In the genomic region with DNA sequence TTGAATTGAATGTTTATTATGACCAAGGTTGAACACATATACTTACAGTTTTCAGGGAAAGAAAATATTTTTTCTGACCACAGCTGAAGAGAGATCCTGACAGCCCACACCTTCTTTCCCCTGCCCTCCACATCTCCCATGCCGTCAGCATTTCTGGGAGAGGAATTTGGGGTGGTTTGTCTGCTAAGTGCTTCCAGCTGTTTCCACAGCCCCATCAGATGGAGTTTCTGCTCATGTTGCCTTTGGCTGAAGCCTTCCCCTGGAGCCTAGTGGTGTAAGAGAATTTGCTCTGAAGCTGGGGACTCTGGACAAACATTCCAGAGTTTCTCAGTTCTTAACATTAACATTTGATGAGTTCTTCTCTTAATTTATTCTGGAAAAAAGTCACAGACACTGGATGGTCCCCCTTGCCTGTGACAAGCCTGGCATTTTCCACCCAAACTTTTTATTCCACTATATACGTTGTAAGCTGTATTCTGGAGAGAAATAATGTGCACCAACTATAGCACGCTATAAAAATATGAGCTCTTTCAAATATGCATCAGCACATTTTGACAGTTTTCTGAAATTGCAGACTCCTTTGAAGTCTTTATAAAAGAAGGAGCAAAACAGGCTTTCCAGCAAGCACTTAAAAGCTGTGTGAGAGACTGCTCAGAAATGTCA, we compare ENCODE assay signal across 10 mouse cellular contexts.
A peak's percentile ranks its signal among the peaks of the same experiment; 100 is the strongest.
DNase-seq lines count a peak whose midpoint lies in the region; ATAC-seq and TF ChIP-seq lines count a peak whose summit lies in the region.
"Had no signal": no experiment of that assay in that cellular context is flagged by ENCODE, and none has a peak within 500 bp of the region (broad histone marks: within the 10 kb centered on the region; RNA-seq: fewer than 3 reads in every experiment).

No protein-coding gene starts in this region.

- no peak overlapping the region for H3K4me2 ChIP-seq in stomach, embryonic 14.5 days (replicated peaks; ENCODE audit: low read depth, low read length)
- H3K4me2 ChIP-seq in stomach, postnatal 0 days (replicated peaks; ENCODE audit: low read depth) = no peak overlapping the region

- H3K9ac ChIP-seq in stomach, embryonic 14.5 days (replicated peaks; ENCODE audit: low read depth, low read length) = no peak overlapping the region
- H3K9ac ChIP-seq in stomach, postnatal 0 days (ENCODE audit: low read length) = no peak overlapping the region

- H3K9me3 ChIP-seq in heart, embryonic 10.5 days = no peaks in the 10 kb centered on the region
- H3K9me3 ChIP-seq in stomach, embryonic 14.5 days (ENCODE audit: control insufficient read depth, low read depth, low read length) = no peaks in the 10 kb centered on the region
- H3K9me3 ChIP-seq in stomach, postnatal 0 days (ENCODE audit: control insufficient read depth, low read length) = no peaks in the 10 kb centered on the region

- no peak for ATAC-seq in stomach, embryonic 14.5 days (ENCODE audit: insufficient number of reproducible peaks, insufficient read depth, low FRiP score, low read depth)
- ATAC-seq in stomach, postnatal 0 days (ENCODE audit: low FRiP score, low TSS enrichment) = no peak
- ATAC-seq in megakaryocyte-erythroid progenitor cell, adult 5-6 weeks (replicated peaks; ENCODE audit: low FRiP score, low TSS enrichment, poor library complexity, severe bottlenecking) = no peak

- no peaks in the 10 kb centered on the region for H3K4me1 ChIP-seq in heart, embryonic 10.5 days
- no peaks in the 10 kb centered on the region for H3K4me1 ChIP-seq in stomach, embryonic 14.5 days (ENCODE audit: control insufficient read depth, insufficient read depth, low read length)
- H3K4me1 ChIP-seq in stomach, postnatal 0 days (replicated peaks; ENCODE audit: control insufficient read depth, insufficient read depth) = no peaks in the 10 kb centered on the region

- WGBS in heart, embryonic 10.5 days = 62% methylated on average over 3 of the region's 3 CpGs
- WGBS in stomach, embryonic 14.5 days = 46% methylated on average over 3 of the region's 3 CpGs
- WGBS in stomach, postnatal 0 days = 52% methylated on average over 3 of the region's 3 CpGs

- no peaks in the 10 kb centered on the region for H3K36me3 ChIP-seq in heart, embryonic 10.5 days
- H3K36me3 ChIP-seq in stomach, embryonic 14.5 days (ENCODE audit: control insufficient read depth, insufficient read depth, low read length) = no peaks in the 10 kb centered on the region
- H3K36me3 ChIP-seq in stomach, postnatal 0 days (ENCODE audit: control insufficient read depth, insufficient read depth, low read length) = no peaks in the 10 kb centered on the region

- TF ChIP-seq EP300 in stomach, postnatal 0 days (optimal IDR thresholded peaks at IDR 0.05) = no peak

- no peak overlapping the region for H3K4me3 ChIP-seq in heart, embryonic 10.5 days
- no peak overlapping the region for H3K4me3 ChIP-seq in stomach, embryonic 14.5 days (ENCODE audit: low read depth, low read length)
- H3K4me3 ChIP-seq in stomach, postnatal 0 days (ENCODE audit: low read depth, low read length) = no peak overlapping the region

- H3K27me3 ChIP-seq in heart, embryonic 10.5 days (ENCODE audit: insufficient read depth, poor library complexity, severe bottlenecking) = no peaks in the 10 kb centered on the region
- no peaks in the 10 kb centered on the region for H3K27me3 ChIP-seq in stomach, embryonic 14.5 days (ENCODE audit: control insufficient read depth, insufficient read depth, low read length)
- no peaks in the 10 kb centered on the region for H3K27me3 ChIP-seq in stomach, postnatal 0 days (ENCODE audit: control insufficient read depth, insufficient read depth, low read length)

- no peak for TF ChIP-seq CTCF in stomach, postnatal 0 days (IDR thresholded peaks at IDR 0.05; ENCODE audit: low read depth)

- peak; percentile 45 to 74 for DNase-seq in heart, adult 18-20 months
- DNase-seq in heart, embryonic 10.5 days (ENCODE audit: low spot score) = no peak
- no peak for DNase-seq in stomach, postnatal 0 days (ENCODE audit: low spot score)
- DNase-seq in hindlimb bud, embryonic 11.5 days (ENCODE audit: extremely low spot score, low read depth, low spot score) = peak; percentile 44
- no peak for DNase-seq in c-Kit-positive CD71-positive TER-119-positive erythroid progenitor cells, embryonic 14.5 days (ENCODE audit: low spot score)
- DNase-seq in urinary bladder, postnatal 4 days (ENCODE audit: low spot score in 2 of 2) = no peak
- DNase-seq: right cerebral cortex, postnatal 4 days had no signal

- H3K27ac ChIP-seq in heart, embryonic 10.5 days = no peak overlapping the region
- H3K27ac ChIP-seq in stomach, embryonic 14.5 days (ENCODE audit: low read length) = peak overlapping the region; percentile 39; the same call in 1 of the 2 replicates
- H3K27ac ChIP-seq in stomach, postnatal 0 days (replicated peaks) = no peak overlapping the region
- H3K27ac ChIP-seq: macrophage had no signal

Comparison
In these comparisons a context has a peak if more than half of its experiments do, and no peak if none do; other contexts are left out.
1. DNase-seq: peak in heart, adult 18-20 months (2 of 2) and hindlimb bud, embryonic 11.5 days (single experiment); none in heart, embryonic 10.5 days (single experiment), stomach, postnatal 0 days (single experiment), c-Kit-positive CD71-positive TER-119-positive erythroid progenitor cells, embryonic 14.5 days (single experiment) and urinary bladder, postnatal 4 days (0 of 2).